Mouse (Mus musculus) spleen, postnatal 14 days (tissue): ENCODE results near the gene Kdm5c.
A peak's percentile ranks its signal among the peaks of the same experiment; 100 is the strongest.
"Not testable (repeated sequence)": the region's sequence is repeated elsewhere in the genome, so short reads cannot be mapped to it uniquely, and the experiment has no call there.

Experiments used
- DNase-seq, 2 experiments: peaks; one replicate each; pipeline ENCODE4 v3.0.0; 2021 to 2022; ENCODE audit warnings: low spot score in 2 of 2

The Kdm5c gene

DNA sequence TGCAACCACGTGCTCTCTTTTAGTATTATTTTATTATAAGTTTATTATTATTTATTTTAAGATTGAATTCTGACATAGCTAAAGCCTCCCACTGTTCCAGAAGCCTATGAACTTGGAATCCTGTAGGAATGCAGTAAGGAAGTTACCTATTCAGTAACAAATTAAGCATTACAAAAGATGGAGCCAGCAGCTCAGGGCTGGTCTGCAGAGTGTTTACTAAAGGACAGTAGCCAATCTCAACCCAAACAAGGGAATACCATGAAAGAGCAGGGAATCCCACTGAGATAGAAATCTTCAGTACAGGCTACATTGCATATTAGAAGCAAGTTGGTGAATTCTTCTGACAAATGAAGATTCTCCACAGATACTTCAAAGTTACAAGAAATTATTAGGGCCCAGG lies 54.2 kb downstream of the Kdm5c start:
- not testable (repeated sequence) for DNase-seq

DNA sequence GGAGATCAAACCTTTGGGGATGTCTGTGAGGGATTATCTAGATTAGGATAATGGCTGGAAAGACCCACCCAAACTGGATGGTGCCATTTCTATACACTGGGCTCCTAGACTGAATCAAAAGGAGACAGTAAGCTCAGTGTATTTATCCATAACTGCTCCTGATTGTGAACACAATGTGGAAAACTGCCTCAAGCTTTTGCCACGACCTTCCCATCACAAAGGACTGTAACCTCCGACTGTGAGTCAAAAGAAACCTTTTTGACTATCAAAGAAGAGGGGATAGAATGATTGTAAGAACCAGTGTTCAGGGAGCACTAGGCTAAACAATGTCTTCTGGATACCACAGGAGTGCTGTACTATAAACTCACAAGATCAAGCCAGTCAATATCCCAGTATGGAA lies 73.4 kb downstream of the Kdm5c start:
- DNase-seq: no peak

- DNase-seq: peak; percentile 7 to 28
Measured at GRCm38 (mm10) chrX:152307371-152307770, 74.6 kb downstream of the Kdm5c start.

DNA sequence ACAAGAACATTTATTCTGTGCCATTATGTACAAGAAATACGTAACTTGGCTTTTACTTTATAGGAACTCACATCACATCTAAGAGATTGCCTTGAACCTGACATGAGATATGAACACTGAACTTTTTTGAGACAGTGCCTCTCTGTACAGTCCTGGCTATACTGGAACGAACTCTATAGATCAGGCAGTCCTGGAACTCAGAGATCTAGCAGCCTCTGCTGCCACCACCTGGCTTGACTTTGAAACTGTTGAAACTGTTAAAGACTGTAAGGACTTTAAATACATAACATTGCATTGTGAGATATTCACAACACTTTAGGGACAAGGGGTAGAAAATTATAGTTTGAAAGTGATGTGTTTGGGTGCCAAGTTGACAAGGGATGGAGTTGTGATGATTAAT lies 75.1 kb downstream of the Kdm5c start:
- peak; percentile 13 to 53 for DNase-seq

DNA sequence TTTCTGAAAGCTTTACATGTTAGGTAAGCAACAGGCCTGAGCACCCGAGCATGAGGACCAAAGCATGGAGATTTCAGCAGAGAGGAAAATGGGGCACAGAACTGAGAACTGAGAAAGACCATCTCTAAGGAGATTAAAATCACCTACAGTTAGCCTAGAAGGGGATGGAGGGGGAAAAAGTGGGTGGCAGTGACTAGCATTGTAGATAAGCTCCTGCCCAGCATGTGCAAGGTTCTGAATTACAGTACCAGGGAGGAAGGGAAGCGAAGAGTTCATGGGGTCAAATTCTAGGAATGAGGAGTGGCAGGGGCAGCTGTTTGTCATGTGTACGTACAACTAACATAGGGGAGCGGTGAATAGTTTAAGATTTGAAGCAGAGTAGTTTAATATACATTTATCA lies 87.7 kb downstream of the Kdm5c start:
- DNase-seq: no peak

DNA sequence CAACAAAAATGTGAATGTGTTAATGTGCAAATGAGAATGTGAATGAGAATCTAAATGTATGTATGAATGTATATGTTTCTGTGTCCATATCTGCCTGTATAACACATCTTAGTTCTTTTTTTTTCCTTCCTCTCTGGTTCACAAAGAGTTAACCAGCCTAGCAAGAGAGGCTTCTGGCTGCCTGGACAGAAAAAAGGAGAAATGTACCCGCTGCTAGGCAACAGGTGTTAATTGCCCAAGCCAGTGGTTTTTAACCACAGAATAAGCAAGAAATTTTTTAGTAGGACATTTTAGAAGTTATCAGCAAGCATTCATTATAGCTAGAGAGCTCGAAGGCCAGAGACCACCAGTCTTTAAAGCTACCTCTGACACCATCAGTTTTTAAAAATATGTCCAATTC lies 90.0 kb downstream of the Kdm5c start:
- no peak for DNase-seq

DNA sequence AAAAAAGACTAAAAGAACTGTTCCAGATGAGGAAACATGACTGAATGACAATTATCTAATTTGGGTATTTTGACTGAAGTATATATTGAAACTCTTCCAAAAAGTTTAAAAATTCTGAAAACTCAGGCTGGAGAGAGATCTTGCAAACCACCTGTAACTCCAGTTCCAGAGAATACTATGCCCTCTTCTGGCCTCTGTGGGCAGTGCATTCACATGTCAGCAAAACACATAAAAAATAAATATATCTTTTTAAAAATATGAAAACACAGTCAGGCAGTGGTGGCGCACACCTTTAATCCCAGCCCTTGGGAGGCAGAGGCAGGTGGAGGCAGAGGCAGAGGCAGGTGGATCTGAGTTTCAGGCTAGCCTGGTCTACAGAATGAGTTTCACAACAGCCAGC lies 90.8 kb downstream of the Kdm5c start:
- DNase-seq: peak in 1 of 2 experiments; percentile 22
